Mouse (Mus musculus) lung, postnatal 14 days (tissue): ENCODE measurements at regions not wholly inside any gene's neighbourhood (a gene's known extent, or its start where the extent isn't known, plus 50 kb on each side); places are given as distances from the start of the nearest gene placed in this dataset.

Source experiments
- DNase-seq: peaks from one replicate; pipeline ENCODE4 v3.0.0; 2021

DNA sequence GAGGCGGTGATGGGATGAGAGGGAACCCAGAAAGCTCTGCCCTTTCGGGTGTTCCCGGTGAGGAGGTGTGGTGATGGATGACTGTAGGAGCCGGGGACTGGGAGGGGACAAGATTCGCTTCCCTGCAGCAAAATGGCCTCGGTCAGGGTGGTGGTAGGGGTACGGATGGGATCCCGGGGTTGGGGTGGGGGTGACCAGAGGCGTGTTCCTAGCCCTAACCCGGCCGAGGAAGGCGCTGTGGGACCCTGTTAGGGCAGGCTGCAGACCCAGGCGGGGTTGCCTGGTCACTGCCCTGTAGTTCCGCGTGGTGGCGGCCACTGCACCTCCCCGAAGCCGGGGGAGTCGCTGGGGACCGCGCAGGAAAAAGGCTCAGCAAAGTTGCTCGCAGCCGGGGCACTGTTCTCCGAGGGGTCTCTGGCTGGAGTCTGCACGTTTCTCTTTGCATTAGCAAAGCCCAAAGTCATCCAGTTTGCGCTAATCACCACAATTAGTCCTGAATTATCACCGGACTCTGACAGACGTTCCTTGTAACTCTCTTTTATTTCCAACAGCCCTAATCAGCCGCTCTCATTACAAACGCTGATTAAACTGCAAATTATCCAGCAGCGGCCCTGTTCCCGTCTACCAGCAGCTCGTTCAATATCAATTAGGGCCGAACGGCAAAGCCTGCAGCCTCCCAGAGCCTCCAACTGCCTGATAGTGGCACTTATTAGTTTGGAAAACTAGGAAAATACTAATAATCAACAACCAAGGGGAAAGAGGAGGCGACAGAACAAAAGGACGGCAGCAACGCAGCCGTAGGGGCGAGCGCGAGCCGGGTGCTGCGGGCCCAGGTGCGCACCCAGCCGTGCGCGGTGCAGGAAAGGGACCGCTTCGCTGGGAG, 78.8 kb upstream of the Tbca start:
- peak; percentile 7 for DNase-seq

DNA sequence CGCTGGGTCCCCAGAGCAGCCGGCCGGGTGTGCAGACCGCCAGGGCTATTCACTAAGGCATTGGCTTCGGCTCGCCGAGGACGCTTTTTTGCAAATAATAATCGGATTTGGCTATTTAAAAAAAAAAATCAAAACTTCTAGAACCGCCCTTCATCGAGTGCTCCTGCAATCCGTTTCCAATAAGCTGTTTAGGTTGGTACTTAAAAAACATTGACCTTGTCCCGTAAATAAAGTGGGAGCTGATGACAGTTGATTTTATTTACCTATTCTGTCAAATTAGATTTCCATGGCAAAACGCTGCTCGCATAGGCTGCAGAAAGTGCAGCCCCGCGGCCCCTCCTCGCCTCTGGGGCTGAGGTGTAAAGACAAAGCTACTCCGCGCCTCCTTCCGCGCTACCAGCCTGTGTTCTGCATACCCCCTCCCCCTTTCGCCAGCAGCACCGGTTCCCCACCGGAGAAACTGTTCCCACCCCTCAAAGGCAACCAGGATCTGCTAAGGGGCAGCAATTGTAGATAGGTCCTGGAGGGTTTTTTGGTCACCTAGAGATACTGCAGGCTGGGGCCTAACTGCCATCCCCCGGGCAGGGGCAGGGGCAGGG, 78.0 kb upstream of the Tbca start:
- DNase-seq, result no peak

DNA sequence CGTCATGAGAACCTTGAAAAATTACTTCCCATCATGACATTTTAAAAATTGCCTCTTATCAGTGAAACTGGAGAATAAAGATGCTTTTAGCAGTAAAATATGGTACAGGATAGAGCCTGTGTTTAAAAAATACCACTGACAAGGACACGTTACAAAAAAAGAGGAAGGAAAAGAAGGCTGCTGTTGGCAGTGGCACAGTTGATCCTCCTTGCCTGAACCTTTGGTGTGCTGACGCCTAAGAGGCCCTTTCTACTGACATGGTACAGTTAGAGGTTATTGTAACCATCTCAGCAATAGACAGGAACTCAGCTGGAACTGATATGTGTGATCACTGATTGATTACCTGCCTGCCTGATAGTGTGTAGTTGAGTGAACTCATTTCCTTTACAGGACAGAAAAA, 75.3 kb upstream of the Tbca start:
- DNase-seq, result no peak

DNA sequence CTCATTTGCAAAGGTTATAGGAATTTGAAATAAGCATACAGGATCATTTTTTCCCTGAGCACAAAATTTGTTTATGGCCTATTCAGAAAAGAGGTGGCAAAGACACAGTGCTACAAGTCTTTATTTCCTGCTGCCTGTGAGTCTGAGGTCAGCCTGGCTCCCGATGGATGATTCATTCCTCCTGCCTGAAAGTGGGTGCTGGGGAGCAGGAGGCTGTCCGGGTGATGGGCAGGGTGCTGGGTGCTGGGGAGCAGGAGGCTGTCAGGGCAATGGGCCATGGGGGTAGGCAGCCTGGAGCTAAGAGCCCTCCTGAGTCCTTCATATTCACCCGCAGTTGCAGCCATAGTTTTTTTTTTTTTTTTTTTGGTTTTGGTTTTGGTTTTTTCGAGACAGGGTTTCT, 67.1 kb upstream of the Tbca start:
- no peak for DNase-seq
